Mouse (Mus musculus): Measurements from ENCODE around the gene Adgrl2.

Adgrl2 gene

GRCm38 (mm10) chr3:148885184-148885583, 105.2 kb downstream of the Adgrl2 start:
- no peak for DNase-seq (ENCODE audit: low read depth, low spot score)

- no peak for DNase-seq (ENCODE audit: low read depth, low spot score)
Observed at GRCm38 (mm10) chr3:148881431-148881830, 108.9 kb downstream of the Adgrl2 start.

- no peak for DNase-seq (ENCODE audit: low read depth, low spot score)
Observed at GRCm38 (mm10) chr3:148872563-148872962, 117.8 kb downstream of the Adgrl2 start.

- DNase-seq (ENCODE audit: low read depth, low spot score) = no peak
Observed at GRCm38 (mm10) chr3:148871792-148872464, 118.4 kb downstream of the Adgrl2 start.

- DNase-seq (ENCODE audit: low read depth, low spot score) = no peak
Observed at GRCm38 (mm10) chr3:148867618-148868017, 122.7 kb downstream of the Adgrl2 start.

GRCm38 (mm10) chr3:148866633-148867032, 123.7 kb downstream of the Adgrl2 start:
- no peak for DNase-seq (ENCODE audit: low read depth, low spot score)

GRCm38 (mm10) chr3:148866053-148866452, 124.3 kb downstream of the Adgrl2 start:
- DNase-seq (ENCODE audit: low read depth, low spot score) = no peak

GRCm38 (mm10) chr3:148865234-148865633, 125.1 kb downstream of the Adgrl2 start:
- DNase-seq (ENCODE audit: low read depth, low spot score) = no peak

- DNase-seq (ENCODE audit: low read depth, low spot score) = no peak
Observed at GRCm38 (mm10) chr3:148861860-148862259, 128.5 kb downstream of the Adgrl2 start.

- DNase-seq (ENCODE audit: low read depth, low spot score) = no peak
Observed at GRCm38 (mm10) chr3:148854306-148854910, 135.9 kb downstream of the Adgrl2 start.

- DNase-seq (ENCODE audit: low read depth, low spot score) = no peak
Observed at GRCm38 (mm10) chr3:148853372-148853771, 137.0 kb downstream of the Adgrl2 start.

GRCm38 (mm10) chr3:148852556-148852955, 137.8 kb downstream of the Adgrl2 start:
- DNase-seq (ENCODE audit: low read depth, low spot score) = no peak

GRCm38 (mm10) chr3:148850821-148851220, 139.5 kb downstream of the Adgrl2 start:
- DNase-seq (ENCODE audit: low read depth, low spot score) = no peak

GRCm38 (mm10) chr3:148848366-148848765, 142.0 kb downstream of the Adgrl2 start:
- DNase-seq (ENCODE audit: low read depth, low spot score) = no peak

GRCm38 (mm10) chr3:148844182-148844581, 146.2 kb downstream of the Adgrl2 start:
- no peak for DNase-seq (ENCODE audit: low read depth, low spot score)

- DNase-seq (ENCODE audit: low read depth, low spot score) = no peak
Observed at GRCm38 (mm10) chr3:148842533-148842932, 147.8 kb downstream of the Adgrl2 start.

GRCm38 (mm10) chr3:148838835-148839296, 151.5 kb downstream of the Adgrl2 start:
- DNase-seq (ENCODE audit: low read depth, low spot score) = no peak

GRCm38 (mm10) chr3:148838095-148838834, 152.1 kb downstream of the Adgrl2 start:
- DNase-seq (ENCODE audit: low read depth, low spot score) = no peak

GRCm38 (mm10) chr3:148835136-148835535, 155.2 kb downstream of the Adgrl2 start:
- DNase-seq (ENCODE audit: low read depth, low spot score) = no peak

GRCm38 (mm10) chr3:148833070-148833769, 157.1 kb downstream of the Adgrl2 start:
- no peak for DNase-seq (ENCODE audit: low read depth, low spot score)

- DNase-seq (ENCODE audit: low read depth, low spot score) = no peak
Observed at GRCm38 (mm10) chr3:148832001-148832400, 158.4 kb downstream of the Adgrl2 start.

GRCm38 (mm10) chr3:148828519-148828918, 161.8 kb downstream of the Adgrl2 start:
- no peak for DNase-seq (ENCODE audit: low read depth, low spot score)

Measured in c-Kit-negative CD71-positive TER-119-positive erythroid progenitor cells, embryonic 14.5 days (primary cell).